Mouse (Mus musculus): ENCODE results near the gene Gm7929. TPM values are rescaled to one million over a fixed set of nuclear protein-coding genes. Genes with fewer than 3 reads are reported as not detected.
"Not testable (repeated sequence)": the region's sequence is repeated elsewhere in the genome, so short reads cannot be mapped to it uniquely, and the experiment has no call there.

The Gm7929 gene
- not detected in 2 replicates for polyA plus RNA-seq (2015; fragmentation: Nextera tagmentation; extraction: Ambion mirVana)

- H3K9ac ChIP-seq (replicated peaks); DNase-seq; H3K4me1 ChIP-seq (ENCODE audit: insufficient read depth); H3K4me2 ChIP-seq (ENCODE audit: low read depth, low read length); H3K27me3 ChIP-seq (ENCODE audit: insufficient read depth, low read length); H3K9me3 ChIP-seq (ENCODE audit: low read length); H3K36me3 ChIP-seq (replicated peaks; ENCODE audit: insufficient read depth, low read length); H3K27ac ChIP-seq (ENCODE audit: low read depth); ATAC-seq; H3K4me3 ChIP-seq (ENCODE audit: low read depth, low read length): not testable (repeated sequence)
- WGBS (ENCODE audit: insufficient replicate concordance) = no CpG with 5 or more reads among the region's 1 CpGs
Measured at GRCm38 (mm10) chr14:41750514-41750913, at the start of gene Gm7929. Gene Gm7929, minus strand, starts transcription at chr14:41750614.

GRCm38 (mm10) chr14:41772341-41772740, 21.9 kb upstream of the Gm7929 start, which contains the start of gene Gm47189:
Gene Gm47189, minus strand, starts transcription at chr14:41772441.
- H3K27ac ChIP-seq (ENCODE audit: low read depth); H3K4me1 ChIP-seq (ENCODE audit: insufficient read depth); H3K36me3 ChIP-seq (replicated peaks; ENCODE audit: insufficient read depth, low read length); H3K27me3 ChIP-seq (ENCODE audit: insufficient read depth, low read length); H3K9ac ChIP-seq (replicated peaks); H3K4me2 ChIP-seq (ENCODE audit: low read depth, low read length); H3K4me3 ChIP-seq (ENCODE audit: low read depth, low read length); DNase-seq; H3K9me3 ChIP-seq (ENCODE audit: low read length); ATAC-seq: not testable (repeated sequence)

GRCm38 (mm10) chr14:41755931-41756330, 5.5 kb upstream of the Gm7929 start:
- DNase-seq; H3K36me3 ChIP-seq (replicated peaks; ENCODE audit: insufficient read depth, low read length); H3K9me3 ChIP-seq (ENCODE audit: low read length); H3K4me3 ChIP-seq (ENCODE audit: low read depth, low read length); H3K4me2 ChIP-seq (ENCODE audit: low read depth, low read length); H3K27me3 ChIP-seq (ENCODE audit: insufficient read depth, low read length); H3K4me1 ChIP-seq (ENCODE audit: insufficient read depth); ATAC-seq; H3K9ac ChIP-seq (replicated peaks); H3K27ac ChIP-seq (ENCODE audit: low read depth): not testable (repeated sequence)
- 67% methylated on average over 2 of the region's 3 CpGs for WGBS (ENCODE audit: insufficient replicate concordance)

- not testable (repeated sequence) for ATAC-seq; H3K27ac ChIP-seq (ENCODE audit: low read depth); H3K9ac ChIP-seq (replicated peaks); H3K36me3 ChIP-seq (replicated peaks; ENCODE audit: insufficient read depth, low read length); H3K9me3 ChIP-seq (ENCODE audit: low read length); H3K4me2 ChIP-seq (ENCODE audit: low read depth, low read length); H3K27me3 ChIP-seq (ENCODE audit: insufficient read depth, low read length); H3K4me1 ChIP-seq (ENCODE audit: insufficient read depth); H3K4me3 ChIP-seq (ENCODE audit: low read depth, low read length)
- peak; percentile 9 for DNase-seq
- WGBS (ENCODE audit: insufficient replicate concordance) = 59% methylated on average over 16 of the region's 17 CpGs
Measured at GRCm38 (mm10) chr14:41723437-41723836, 27.0 kb downstream of the Gm7929 start.

GRCm38 (mm10) chr14:41717180-41717579, 33.2 kb downstream of the Gm7929 start:
- H3K9me3 ChIP-seq (ENCODE audit: low read length); ATAC-seq; H3K9ac ChIP-seq (replicated peaks); H3K4me3 ChIP-seq (ENCODE audit: low read depth, low read length); H3K27me3 ChIP-seq (ENCODE audit: insufficient read depth, low read length); DNase-seq; H3K4me2 ChIP-seq (ENCODE audit: low read depth, low read length); H3K4me1 ChIP-seq (ENCODE audit: insufficient read depth); H3K36me3 ChIP-seq (replicated peaks; ENCODE audit: insufficient read depth, low read length); H3K27ac ChIP-seq (ENCODE audit: low read depth): not testable (repeated sequence)
- 69% methylated on average over 1 of the region's 1 CpGs for WGBS (ENCODE audit: insufficient replicate concordance)

GRCm38 (mm10) chr14:41701785-41702184, 48.6 kb downstream of the Gm7929 start, which contains the start of gene Gm8068:
Gene Gm8068, minus strand, starts transcription at chr14:41701885.
- H3K4me1 ChIP-seq (ENCODE audit: insufficient read depth); H3K27ac ChIP-seq (ENCODE audit: low read depth): not testable (repeated sequence)
- no CpG with 5 or more reads among the region's 3 CpGs for WGBS (ENCODE audit: insufficient replicate concordance)

More at GRCm38 (mm10) chr14:41701785-41702184, 48.6 kb downstream of the Gm7929 start, which contains the start of gene Gm8068:
- not testable (repeated sequence) for ATAC-seq; H3K4me3 ChIP-seq (ENCODE audit: low read depth, low read length); H3K36me3 ChIP-seq (replicated peaks; ENCODE audit: insufficient read depth, low read length); H3K9ac ChIP-seq (replicated peaks); H3K9me3 ChIP-seq (ENCODE audit: low read length); H3K27me3 ChIP-seq (ENCODE audit: insufficient read depth, low read length); H3K4me2 ChIP-seq (ENCODE audit: low read depth, low read length); DNase-seq

Other genes starting within 250 kb of the Gm7929 start
- gene Gm7970, start 195.0 kb downstream of the Gm7929 start, polyA plus RNA-seq (2015; fragmentation: Nextera tagmentation; extraction: Ambion mirVana) = not detected in 2 replicates
- not detected in 2 replicates for gene 1700049E17Rik2, start 177.4 kb downstream of the Gm7929 start, polyA plus RNA-seq (2015; fragmentation: Nextera tagmentation; extraction: Ambion mirVana)
- gene Gm3072, start 126.0 kb downstream of the Gm7929 start, polyA plus RNA-seq (2015; fragmentation: Nextera tagmentation; extraction: Ambion mirVana) = not detected in 2 replicates
- gene Gm3676, start 104.1 kb downstream of the Gm7929 start, polyA plus RNA-seq (2015; fragmentation: Nextera tagmentation; extraction: Ambion mirVana) = not detected in 2 replicates
- not detected in 2 replicates for gene Gm8068, start 48.7 kb downstream of the Gm7929 start, polyA plus RNA-seq (2015; fragmentation: Nextera tagmentation; extraction: Ambion mirVana)
- gene Gm47189, start 21.8 kb upstream of the Gm7929 start, polyA plus RNA-seq (2015; fragmentation: Nextera tagmentation; extraction: Ambion mirVana) = not detected in 2 replicates
- not detected in 2 replicates for gene Gm7980, start 156.7 kb upstream of the Gm7929 start, polyA plus RNA-seq (2015; fragmentation: Nextera tagmentation; extraction: Ambion mirVana)
- not detected in 2 replicates for gene 1700049E17Rik1, start 174.3 kb upstream of the Gm7929 start, polyA plus RNA-seq (2015; fragmentation: Nextera tagmentation; extraction: Ambion mirVana)
- gene 1700024B05Rik, start 193.4 kb upstream of the Gm7929 start, polyA plus RNA-seq (2015; fragmentation: Nextera tagmentation; extraction: Ambion mirVana) = not detected in 2 replicates
- not detected in 2 replicates for gene Gm6401, start 217.3 kb upstream of the Gm7929 start, polyA plus RNA-seq (2015; fragmentation: Nextera tagmentation; extraction: Ambion mirVana)
- gene Gm3543, start 232.7 kb upstream of the Gm7929 start, polyA plus RNA-seq (2015; fragmentation: Nextera tagmentation; extraction: Ambion mirVana) = not detected in 2 replicates

All from liver, postnatal 0 days (tissue).